Mouse (Mus musculus) heart, embryonic 14.5 days (tissue): ENCODE data around the gene Bcr. TPM values are rescaled to one million over a fixed set of nuclear protein-coding genes. Genes with fewer than 3 reads are reported as not detected.
A peak's percentile ranks its signal among the peaks of the same experiment; 100 is the strongest.

Experiments
- ATAC-seq: fragments of 200-750 bp; cut with Nextera tagmentation; 2 replicates; pipeline ENCODE4 v1.8.0; 2017; ENCODE audit warnings: low read depth, moderate TSS enrichment; ENCODE audit not compliant: insufficient number of reproducible peaks, insufficient read depth, low FRiP score
- H3K27ac ChIP-seq, 2 experiments: fragments of 200-500 bp in 1 of 2; fragments of 300-500 bp in 1 of 2; sonication (generic) in 1 of 2; replicated peaks in 1 of 2; 2 replicates each; pipeline ENCODE4 v1.5.1; 2012 to 2014; ENCODE audit warnings: low read depth in 2 of 2, low read length in 2 of 2, control low read depth in 1 of 2, mild to moderate bottlenecking in 1 of 2, mixed read lengths in 1 of 2; ENCODE audit not compliant: control insufficient read depth in 1 of 2, insufficient read depth in 1 of 2
- H3K27me3 ChIP-seq: fragments of 300-500 bp; sonication (generic); 2 replicates; pipeline ENCODE4 v1.6.1; 2014; ENCODE audit warnings: mild to moderate bottlenecking, low read length, control low read depth; ENCODE audit not compliant: control insufficient read depth, insufficient read depth
- H3K36me3 ChIP-seq: fragments of 300-500 bp; sonication (generic); 2 replicates; pipeline ENCODE4 v1.6.1; 2014; ENCODE audit warnings: mild to moderate bottlenecking, control low read depth, low read length, mixed read lengths; ENCODE audit not compliant: control insufficient read depth, insufficient read depth
- H3K4me1 ChIP-seq, 2 experiments: fragments of 200-500 bp in 1 of 2; fragments of 300-500 bp in 1 of 2; sonication (generic) in 1 of 2; 2 replicates each; pipeline ENCODE4 v1.6.1; 2012 to 2014; ENCODE audit warnings: low read length in 2 of 2, control low read depth in 1 of 2, mixed read lengths in 1 of 2; ENCODE audit not compliant: control insufficient read depth in 2 of 2, insufficient read depth in 2 of 2
- H3K4me2 ChIP-seq: fragments of 300-500 bp; sonication (generic); 2 replicates; pipeline ENCODE4 v1.6.1; 2014; ENCODE audit warnings: mild to moderate bottlenecking, low read length
- H3K4me3 ChIP-seq, 2 experiments: fragments of 200-500 bp in 1 of 2; fragments of 300-500 bp in 1 of 2; sonication (generic) in 1 of 2; 2 replicates each; pipeline ENCODE4 v1.5.1; 2012 to 2014; ENCODE audit warnings: low read length in 2 of 2, mild to moderate bottlenecking in 2 of 2, control low read depth in 1 of 2, low read depth in 1 of 2, moderate library complexity in 1 of 2; ENCODE audit not compliant: control insufficient read depth in 1 of 2, insufficient read depth in 1 of 2
- H3K9ac ChIP-seq: fragments of 300-500 bp; sonication (generic); 2 replicates; pipeline ENCODE4 v1.6.1; 2014; ENCODE audit warnings: mild to moderate bottlenecking, low read length
- H3K9me3 ChIP-seq: fragments of 300-500 bp; sonication (generic); 2 replicates; pipeline ENCODE4 v1.6.1; 2016; ENCODE audit warnings: low read length, control low read depth; ENCODE audit not compliant: control insufficient read depth
- WGBS: fragments of 180-500 bp; shearing (Covaris S2); extraction: QIAGEN DNeasy Blood & Tissue Kit; methylation state at CpG from one replicate; pipeline ENCODE4 v1.1.7; 2014; 5-methylcytosine and 5-hydroxymethylcytosine counted together
- polyA plus RNA-seq: library from polyadenylated mRNA; unstranded; fragments of >200 nt; fragmentation: Nextera tagmentation; extraction: Ambion mirVana; gene quantifications from 2 replicates; pipeline ENCODE4 v1.2.1, GENCODE M21; 2014

Gene Bcr
- polyA plus RNA-seq, 1 experiment from 2014 or later: 14.5 TPM

GRCm38 (mm10) chr10:75045831-75046230, 14.6 kb upstream of the Bcr start:
- H3K9me3 ChIP-seq: no peaks in the 10 kb centered on the region
- H3K4me1 ChIP-seq: no peaks in the 10 kb centered on the region
- no peaks in the 10 kb centered on the region for H3K27me3 ChIP-seq
- no peak for ATAC-seq
- H3K36me3 ChIP-seq: no peaks in the 10 kb centered on the region
- no peak overlapping the region for H3K4me3 ChIP-seq
- no peak overlapping the region for H3K9ac ChIP-seq
- 87% methylated on average over 15 of the region's 15 CpGs for WGBS
- H3K4me2 ChIP-seq: no peak overlapping the region
- H3K27ac ChIP-seq: no peak overlapping the region

- H3K4me2 ChIP-seq: no peak overlapping the region
- no peaks in the 10 kb centered on the region for H3K9me3 ChIP-seq
- H3K4me3 ChIP-seq: no peak overlapping the region
- no peak overlapping the region for H3K9ac ChIP-seq
- H3K27ac ChIP-seq: no peak overlapping the region
- peaks cover 8% of the 10 kb centered on the region; the same call in 1 of the 2 replicates for H3K27me3 ChIP-seq
- H3K36me3 ChIP-seq: no peaks in the 10 kb centered on the region
- peaks cover 3 to 4% of the 10 kb centered on the region in 2 experiments; a peak in 1 of 4 replicates for H3K4me1 ChIP-seq
- ATAC-seq: no peak
- 87% methylated on average over 7 of the region's 7 CpGs for WGBS
Observed at GRCm38 (mm10) chr10:75048711-75049110, 11.7 kb upstream of the Bcr start.

GRCm38 (mm10) chr10:75051364-75052074, 8.9 kb upstream of the Bcr start:
- Histone ChIP-seq H3K27me3 (peaks cover 12% of the 10 kb centered on the region), H3K9me3 (no peaks in the 10 kb centered on the region), H3K4me3 (no peak overlapping the region), H3K36me3 (no peaks in the 10 kb centered on the region), H3K4me2 (no peak overlapping the region), H3K27ac (no peak overlapping the region), H3K9ac (no peak overlapping the region), H3K4me1 (peaks cover 9 to 14% of the 10 kb centered on the region in 2 experiments)
- ATAC-seq: no peak
- 86% methylated on average over 21 of the region's 21 CpGs for WGBS

- H3K4me2 ChIP-seq: no peak overlapping the region
- no peak overlapping the region for H3K4me3 ChIP-seq
- H3K9ac ChIP-seq: no peak overlapping the region
- H3K27me3 ChIP-seq: peaks cover 26% of the 10 kb centered on the region
- peaks cover 9 to 14% of the 10 kb centered on the region in 2 experiments for H3K4me1 ChIP-seq
- H3K36me3 ChIP-seq: no peaks in the 10 kb centered on the region
- 79% methylated on average over 8 of the region's 8 CpGs for WGBS
- no peaks in the 10 kb centered on the region for H3K9me3 ChIP-seq
- ATAC-seq: no peak
- H3K27ac ChIP-seq: no peak overlapping the region
Observed at GRCm38 (mm10) chr10:75052902-75053301, 7.5 kb upstream of the Bcr start.

GRCm38 (mm10) chr10:75053655-75054054, 6.7 kb upstream of the Bcr start:
- peaks cover 9 to 14% of the 10 kb centered on the region in 2 experiments for H3K4me1 ChIP-seq
- H3K4me2 ChIP-seq: no peak overlapping the region
- H3K9me3 ChIP-seq: no peaks in the 10 kb centered on the region
- no peak overlapping the region for H3K9ac ChIP-seq
- no peak overlapping the region for H3K27ac ChIP-seq
- peaks cover 31% of the 10 kb centered on the region for H3K27me3 ChIP-seq
- no peak overlapping the region for H3K4me3 ChIP-seq
- H3K36me3 ChIP-seq: no peaks in the 10 kb centered on the region
- WGBS: 77% methylated on average over 4 of the region's 4 CpGs
- no peak for ATAC-seq

- peak overlapping the region; percentile 25 to 37; a peak in 3 of 4 replicates for H3K27ac ChIP-seq
- peaks cover 9 to 14% of the 10 kb centered on the region in 2 experiments for H3K4me1 ChIP-seq
- 10% methylated on average over 6 of the region's 6 CpGs for WGBS
- peaks cover 31% of the 10 kb centered on the region for H3K27me3 ChIP-seq
- no peak overlapping the region for H3K9ac ChIP-seq
- no peaks in the 10 kb centered on the region for H3K36me3 ChIP-seq
- no peak overlapping the region for H3K4me2 ChIP-seq
- ATAC-seq: peak; percentile 22; the same call in 1 of the 2 replicates
- no peaks in the 10 kb centered on the region for H3K9me3 ChIP-seq
- no peak overlapping the region for H3K4me3 ChIP-seq
Observed at GRCm38 (mm10) chr10:75054125-75054524, 6.3 kb upstream of the Bcr start.

GRCm38 (mm10) chr10:75055672-75056071, 4.7 kb upstream of the Bcr start:
- Histone ChIP-seq H3K4me2 (no peak overlapping the region), H3K27me3 (peaks cover 31% of the 10 kb centered on the region), H3K36me3 (no peaks in the 10 kb centered on the region), H3K4me1 (peaks cover 17 to 23% of the 10 kb centered on the region in 2 experiments), H3K9ac (no peak overlapping the region), H3K27ac (no peak overlapping the region), H3K4me3 (no peak overlapping the region), H3K9me3 (no peaks in the 10 kb centered on the region)
- 73% methylated on average over 5 of the region's 5 CpGs for WGBS
- ATAC-seq: no peak

- Histone ChIP-seq H3K27ac (no peak overlapping the region), H3K27me3 (peaks cover 32% of the 10 kb centered on the region), H3K4me1 (peaks cover 17 to 26% of the 10 kb centered on the region in 2 experiments), H3K36me3 (no peaks in the 10 kb centered on the region), H3K4me2 (no peak overlapping the region), H3K9ac (no peak overlapping the region), H3K4me3 (no peak overlapping the region), H3K9me3 (no peaks in the 10 kb centered on the region)
- 22% methylated on average over 4 of the region's 4 CpGs for WGBS
- no peak for ATAC-seq
Observed at GRCm38 (mm10) chr10:75056255-75056654, 4.1 kb upstream of the Bcr start.
